Mouse (Mus musculus) liver, embryonic 15.5 days (tissue): Measurements from ENCODE around the gene Tmem200b. TPM values are rescaled to one million over a fixed set of nuclear protein-coding genes. Genes with fewer than 3 reads are reported as not detected.
A peak's percentile ranks its signal among the peaks of the same experiment; 100 is the strongest.

Source experiments
- ATAC-seq: fragments of 200-750 bp; cut with Nextera tagmentation; 2 replicates; pipeline ENCODE4 v1.8.0; 2017; ENCODE audit warnings: moderate number of reproducible peaks, mild to moderate bottlenecking, moderate library complexity; ENCODE audit not compliant: insufficient read depth
- H3K27ac ChIP-seq: fragments of 300-500 bp; sonication (generic); replicated peaks from 2 replicates; pipeline ENCODE4 v1.5.1; 2015; ENCODE audit warnings: mild to moderate bottlenecking, inconsistent platforms
- H3K27me3 ChIP-seq: fragments of 300-500 bp; sonication (generic); 2 replicates; pipeline ENCODE4 v1.6.1; 2015; ENCODE audit warnings: mild to moderate bottlenecking, inconsistent platforms
- H3K36me3 ChIP-seq: fragments of 300-500 bp; sonication (generic); replicated peaks from 2 replicates; pipeline ENCODE4 v1.6.1; 2015; ENCODE audit warnings: moderate library complexity, mild to moderate bottlenecking, inconsistent platforms
- H3K4me1 ChIP-seq: fragments of 300-500 bp; sonication (generic); replicated peaks from 2 replicates; pipeline ENCODE4 v1.6.1; 2015; ENCODE audit warnings: inconsistent platforms
- H3K4me2 ChIP-seq: fragments of 300-500 bp; sonication (generic); 2 replicates; pipeline ENCODE4 v1.6.1; 2015; ENCODE audit warnings: moderate library complexity, mild to moderate bottlenecking, inconsistent platforms
- H3K4me3 ChIP-seq: fragments of 300-500 bp; sonication (generic); replicated peaks from 2 replicates; pipeline ENCODE4 v1.5.1; 2015; ENCODE audit warnings: mild to moderate bottlenecking, inconsistent platforms
- H3K9ac ChIP-seq: fragments of 300-500 bp; sonication (generic); 2 replicates; pipeline ENCODE4 v1.6.1; 2015; ENCODE audit warnings: moderate library complexity, mild to moderate bottlenecking, inconsistent platforms
- H3K9me3 ChIP-seq: fragments of 300-500 bp; sonication (generic); replicated peaks from 2 replicates; pipeline ENCODE4 v1.6.1; 2016; ENCODE audit warnings: inconsistent platforms
- WGBS: fragments of 180-500 bp; shearing (Covaris S2); methylation state at CpG from one replicate; pipeline ENCODE4 v1.1.7; 2015; ENCODE audit warnings: mixed read lengths; ENCODE audit not compliant: insufficient replicate concordance; 5-methylcytosine and 5-hydroxymethylcytosine counted together
- polyA plus RNA-seq: library from polyadenylated mRNA; unstranded; fragments of >200 nt; fragmentation: Nextera tagmentation; extraction: Ambion mirVana; gene quantifications from 2 replicates; pipeline ENCODE4 v1.2.1, GENCODE M21; 2015

Tmem200b gene
- polyA plus RNA-seq: 0.26 and 0.28 TPM in 2 replicates

DNA sequence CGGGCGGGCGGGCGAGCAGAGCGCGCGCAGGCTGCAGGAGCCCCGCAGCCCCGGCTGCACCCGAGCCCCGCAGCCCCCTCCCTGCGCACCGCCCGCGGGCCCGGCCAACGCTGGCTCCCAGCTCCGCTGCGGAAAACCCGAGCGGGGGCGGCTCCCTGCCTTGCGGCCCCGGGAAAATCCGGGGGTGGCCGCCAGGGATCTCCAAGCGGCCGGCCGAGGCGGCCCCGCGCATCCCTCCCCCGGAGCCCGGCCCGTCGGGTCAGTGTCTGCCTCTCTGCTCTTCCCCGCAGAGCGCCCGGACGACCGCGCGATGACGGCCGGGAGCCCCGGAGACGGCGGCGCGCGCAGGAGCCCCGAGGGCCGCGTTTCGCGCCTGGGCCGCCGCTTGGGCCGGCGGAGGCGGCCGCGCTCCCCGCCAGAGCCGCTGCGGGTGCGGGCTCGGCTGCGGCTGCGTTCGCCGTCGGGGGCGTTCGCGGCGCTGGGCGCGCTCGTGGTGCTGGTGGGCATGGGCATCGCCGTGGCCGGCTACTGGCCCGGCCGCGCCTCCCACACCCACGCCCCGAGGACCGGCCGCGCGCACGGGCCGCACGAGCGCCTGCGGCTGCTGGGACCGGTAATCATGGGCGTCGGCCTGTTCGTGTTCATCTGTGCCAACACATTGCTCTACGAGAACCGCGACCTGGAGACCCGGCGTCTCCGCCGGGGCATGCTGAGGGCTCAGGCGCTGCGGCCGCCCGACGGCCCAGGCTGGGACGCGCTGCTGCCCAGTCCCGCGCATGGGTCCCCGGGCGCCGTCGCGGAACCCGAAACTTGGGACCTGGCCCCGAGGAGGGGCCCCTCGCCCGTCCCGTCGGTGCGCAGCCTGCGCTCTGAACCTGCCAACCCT, at the start of gene Tmem200b:
Gene Tmem200b, plus strand, starts transcription at position 311 of the 886 bp plus-strand sequence.
- peak within 1 kb of the TSS; percentile 54 for H3K4me3 ChIP-seq
- peaks cover 82% of the 10 kb centered on the region for H3K27me3 ChIP-seq
- peak within 1 kb of the TSS; percentile 69 for H3K4me2 ChIP-seq
- peak; percentile 26 for ATAC-seq
- H3K9ac ChIP-seq: 0 out of 2 replicates have a peak within 1 kb of the TSS, but pooled peaks have one; percentile 30
- H3K9me3 ChIP-seq: no peaks in the 10 kb centered on the region
- 3% methylated on average over 130 of the region's 130 CpGs for WGBS
- peaks cover 56% of the 10 kb centered on the region for H3K4me1 ChIP-seq
- peaks cover 47% of the 10 kb centered on the region for H3K36me3 ChIP-seq
- 0 out of 2 replicates have a peak within 1 kb of the TSS, but pooled peaks have one; percentile 14 for H3K27ac ChIP-seq

DNA sequence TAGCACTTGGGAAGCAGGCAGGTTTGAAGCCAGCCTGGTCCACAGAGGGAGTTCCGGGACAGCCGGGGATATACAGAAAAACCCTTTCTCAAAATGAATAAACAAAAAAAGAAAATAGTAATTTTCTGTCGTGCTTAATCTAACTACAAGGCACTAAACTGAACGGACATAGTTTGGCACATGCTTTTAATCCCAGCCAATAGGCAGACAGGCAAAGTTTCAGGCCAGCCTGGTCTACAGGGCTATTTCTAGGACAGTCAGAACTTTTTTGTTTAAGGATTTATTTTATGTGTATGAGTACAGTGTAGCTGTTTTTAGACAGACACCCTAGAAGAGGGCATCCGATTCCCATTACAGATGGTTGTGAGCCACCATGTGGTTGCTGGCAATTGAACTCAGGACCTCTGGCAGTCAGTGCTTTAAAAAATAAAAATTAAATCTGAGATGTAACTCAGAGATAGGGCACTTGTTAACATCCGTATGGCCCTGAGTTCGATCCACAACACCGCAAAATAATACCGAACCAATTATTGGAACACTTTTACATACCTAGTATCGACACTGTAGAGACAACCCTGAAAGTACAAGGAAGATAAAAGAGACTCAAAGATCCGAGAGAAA, 48.8 kb upstream of the Tmem200b start:
- Histone ChIP-seq H3K27ac (peak overlapping the region; percentile 88), H3K9ac (peak overlapping the region; percentile 100), H3K4me1 (peaks cover 66% of the 10 kb centered on the region), H3K4me3 (peak overlapping the region; percentile 99), H3K4me2 (peak overlapping the region; percentile 78), H3K36me3 (no peaks in the 10 kb centered on the region; the same call in 1 of the 2 replicates), H3K9me3 (no peaks in the 10 kb centered on the region), H3K27me3 (no peaks in the 10 kb centered on the region)
- 5% methylated on average over 11 of the region's 11 CpGs for WGBS
- peak; percentile 4; the same call in 1 of the 2 replicates for ATAC-seq

DNA sequence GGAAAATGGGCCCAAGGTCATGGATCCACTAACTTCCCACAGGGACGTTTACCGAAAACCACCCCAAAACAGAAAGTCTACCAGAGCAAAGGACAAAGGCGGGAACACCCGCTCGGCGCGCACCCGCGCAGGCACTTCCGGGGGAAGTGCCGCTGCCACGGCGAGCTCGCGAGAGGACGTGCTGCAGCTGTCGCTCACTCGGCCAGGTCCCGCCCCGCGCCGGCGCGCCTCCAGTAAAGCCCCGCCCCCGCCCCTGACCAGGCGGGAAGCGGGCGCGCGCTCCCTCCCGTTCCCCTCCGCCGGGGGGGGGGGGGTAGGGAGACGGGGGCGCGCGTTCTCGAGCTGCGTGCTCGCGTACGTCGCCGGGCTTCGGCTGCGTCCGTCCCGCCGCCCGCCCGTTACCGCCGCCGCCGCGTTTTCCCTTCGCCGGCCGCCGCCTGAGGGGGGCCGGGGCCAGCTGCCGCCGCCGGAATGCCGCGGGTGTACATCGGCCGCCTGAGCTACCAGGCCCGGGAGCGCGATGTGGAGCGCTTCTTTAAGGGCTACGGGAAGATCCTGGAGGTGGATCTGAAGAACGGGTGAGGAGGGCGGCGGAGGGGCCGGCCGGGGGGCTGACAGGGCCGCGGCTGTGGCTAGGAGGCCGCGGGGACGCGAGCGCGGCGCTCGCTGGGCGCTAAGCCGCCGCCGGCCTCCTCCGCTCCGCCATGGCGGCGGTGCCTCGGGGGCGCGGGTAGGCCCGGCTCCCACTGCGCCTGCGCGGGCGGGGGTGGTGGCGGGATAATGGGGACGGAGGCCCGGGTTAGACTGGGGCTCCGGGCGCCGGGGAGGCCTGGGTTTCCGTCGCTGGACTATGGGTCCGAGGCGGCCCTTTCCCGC, 48.0 kb upstream of the Tmem200b start, which contains the start of gene Srsf4:
Gene Srsf4, plus strand, starts transcription at position 325 of the 876 bp plus-strand sequence.
- peaks cover 66% of the 10 kb centered on the region for H3K4me1 ChIP-seq
- peak; percentile 91 for ATAC-seq
- WGBS: under 1% methylated on average over 111 of the region's 116 CpGs

DNA sequence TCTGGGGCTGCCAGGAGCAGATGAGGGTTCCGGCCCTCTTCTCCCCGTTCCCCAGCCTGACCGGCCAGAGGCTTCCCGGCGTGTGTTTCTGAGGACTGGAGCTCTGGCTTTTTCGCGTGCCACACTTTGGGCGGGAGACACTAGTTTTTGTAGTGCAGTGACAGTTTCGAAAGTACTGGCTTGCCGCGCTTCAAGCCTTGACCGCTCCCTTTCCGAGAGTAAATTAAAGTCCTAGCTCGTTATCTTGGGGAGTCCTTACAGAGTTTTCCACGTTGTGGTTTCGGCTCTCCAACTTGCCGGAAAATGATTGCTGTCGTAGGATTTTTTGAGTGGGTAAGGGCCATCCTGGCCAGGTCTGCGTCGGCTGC, 47.4 kb upstream of the Tmem200b start:
- Histone ChIP-seq H3K27ac (peak overlapping the region; percentile 97), H3K36me3 (no peaks in the 10 kb centered on the region), H3K4me2 (peak overlapping the region; percentile 78), H3K4me3 (peak overlapping the region; percentile 99), H3K4me1 (peaks cover 61% of the 10 kb centered on the region), H3K27me3 (no peaks in the 10 kb centered on the region), H3K9me3 (no peaks in the 10 kb centered on the region), H3K9ac (peak overlapping the region; percentile 100)
- under 1% methylated on average over 20 of the region's 20 CpGs for WGBS
- ATAC-seq: peak; percentile 14

More for the DNA sequence above, 48.0 kb upstream of the Tmem200b start, which contains the start of gene Srsf4:
- H3K9ac ChIP-seq: peak within 1 kb of the TSS; percentile 100
- peak within 1 kb of the TSS; percentile 78 for H3K4me2 ChIP-seq
- H3K9me3 ChIP-seq: no peaks in the 10 kb centered on the region
- H3K27me3 ChIP-seq: no peaks in the 10 kb centered on the region
- no peaks in the 10 kb centered on the region for H3K36me3 ChIP-seq
- H3K27ac ChIP-seq: peak within 1 kb of the TSS; percentile 97
- peak within 1 kb of the TSS; percentile 99 for H3K4me3 ChIP-seq

DNA sequence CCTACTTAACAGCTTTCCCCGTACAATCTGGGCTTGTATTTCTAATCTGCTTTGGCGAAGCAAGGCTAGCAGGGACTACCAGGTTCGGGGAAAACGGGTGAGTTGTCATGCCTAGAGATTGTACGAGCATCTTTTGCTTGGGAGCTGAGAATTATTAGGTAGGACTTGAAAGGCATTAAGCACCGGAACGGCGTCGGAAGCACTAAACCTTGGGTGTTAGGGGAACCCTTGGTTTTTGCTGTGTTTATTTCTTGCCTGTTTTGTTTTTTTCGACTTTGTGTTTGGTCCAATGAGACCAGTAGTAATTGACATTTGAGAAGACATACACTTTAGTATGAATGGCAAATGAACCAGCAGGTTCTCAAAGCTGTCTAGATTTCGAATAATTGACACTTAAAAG, 47.0 kb upstream of the Tmem200b start:
- Histone ChIP-seq H3K4me3 (peak overlapping the region; percentile 99), H3K36me3 (no peaks in the 10 kb centered on the region), H3K27ac (peak overlapping the region; percentile 97), H3K4me1 (peaks cover 60% of the 10 kb centered on the region), H3K9me3 (no peaks in the 10 kb centered on the region), H3K27me3 (no peaks in the 10 kb centered on the region), H3K9ac (peak overlapping the region; percentile 100), H3K4me2 (peak overlapping the region; percentile 78)
- ATAC-seq: no peak
- WGBS: 1% methylated on average over 11 of the region's 11 CpGs

DNA sequence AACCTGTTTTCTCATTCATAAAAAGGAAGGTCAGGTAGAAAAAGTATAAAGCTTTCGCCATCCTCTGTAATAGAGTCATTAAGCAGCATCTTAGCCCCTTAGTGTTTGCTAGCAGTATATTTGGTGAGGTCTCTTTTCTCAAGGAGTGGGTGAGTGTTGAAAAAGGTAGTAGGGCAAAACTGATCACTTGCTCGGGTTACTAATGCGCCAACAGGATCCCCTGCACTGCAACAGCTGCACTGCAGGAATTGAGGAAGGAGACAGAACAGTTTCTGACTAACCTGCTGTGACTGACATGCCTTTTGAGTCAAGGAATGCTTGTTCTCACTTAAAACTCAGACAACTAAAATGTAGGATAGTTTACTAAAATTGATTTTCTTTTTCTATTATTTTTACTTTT, 46.3 kb upstream of the Tmem200b start:
- Histone ChIP-seq H3K27ac (peak overlapping the region; percentile 97; the same call in 1 of the 2 replicates), H3K4me2 (peak overlapping the region; percentile 78), H3K9me3 (no peaks in the 10 kb centered on the region), H3K36me3 (no peaks in the 10 kb centered on the region), H3K27me3 (no peaks in the 10 kb centered on the region), H3K4me1 (peaks cover 60% of the 10 kb centered on the region), H3K4me3 (peak overlapping the region; percentile 99), H3K9ac (peak overlapping the region; percentile 100)
- 24% methylated on average over 3 of the region's 3 CpGs for WGBS
- ATAC-seq: no peak

DNA sequence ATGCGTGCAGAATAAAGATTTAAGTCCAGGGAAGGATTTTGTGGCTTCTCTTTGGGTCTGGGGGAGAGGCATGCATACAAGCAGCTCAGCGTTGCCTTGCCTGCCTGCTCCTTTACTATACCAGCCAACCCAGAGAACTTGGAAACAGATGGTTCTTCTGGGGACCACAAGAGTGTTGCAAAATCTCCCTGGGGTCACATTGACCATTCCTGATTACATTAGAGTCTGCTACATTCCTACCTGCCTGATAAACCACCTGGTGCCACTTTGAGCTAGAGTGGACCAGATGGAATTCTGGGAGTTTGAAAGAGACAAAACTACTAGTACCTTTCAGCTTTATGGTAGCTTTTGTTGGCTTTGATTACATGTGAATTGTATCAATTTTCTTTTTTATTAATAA, 44.7 kb upstream of the Tmem200b start:
- no peak overlapping the region for H3K9ac ChIP-seq
- WGBS: 59% methylated on average over 2 of the region's 2 CpGs
- no peaks in the 10 kb centered on the region for H3K27me3 ChIP-seq
- peaks cover 62% of the 10 kb centered on the region for H3K4me1 ChIP-seq
- ATAC-seq: no peak
- H3K9me3 ChIP-seq: no peaks in the 10 kb centered on the region
- H3K4me2 ChIP-seq: no peak overlapping the region
- no peaks in the 10 kb centered on the region for H3K36me3 ChIP-seq
- no peak overlapping the region for H3K4me3 ChIP-seq
- no peak overlapping the region for H3K27ac ChIP-seq

DNA sequence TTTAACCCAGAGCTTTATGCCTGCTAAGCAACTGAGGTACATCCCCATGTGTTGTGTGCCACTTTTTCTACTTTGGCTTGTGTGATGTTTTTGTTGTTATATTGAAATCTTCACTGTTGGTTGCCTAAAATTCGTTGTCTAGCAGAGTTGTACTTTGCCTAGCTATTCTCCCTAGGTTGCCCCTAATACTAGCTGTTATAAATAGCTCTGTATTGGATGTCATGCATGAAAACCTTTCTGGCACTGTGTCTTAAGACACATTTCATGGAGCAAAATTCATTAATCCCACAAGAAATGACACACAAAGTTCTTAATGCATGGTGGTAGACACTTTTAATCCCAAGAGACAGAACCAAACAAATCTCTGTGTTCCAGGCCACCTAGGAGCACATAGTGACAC, 41.9 kb upstream of the Tmem200b start:
- WGBS: 67% methylated on average over 1 of the region's 1 CpGs
- H3K4me3 ChIP-seq: no peak overlapping the region
- peaks cover 13% of the 10 kb centered on the region for H3K36me3 ChIP-seq
- peaks cover 64% of the 10 kb centered on the region for H3K4me1 ChIP-seq
- ATAC-seq: no peak
- H3K4me2 ChIP-seq: no peak overlapping the region
- no peaks in the 10 kb centered on the region for H3K9me3 ChIP-seq
- no peak overlapping the region for H3K27ac ChIP-seq
- no peak overlapping the region for H3K9ac ChIP-seq
- H3K27me3 ChIP-seq: no peaks in the 10 kb centered on the region

DNA sequence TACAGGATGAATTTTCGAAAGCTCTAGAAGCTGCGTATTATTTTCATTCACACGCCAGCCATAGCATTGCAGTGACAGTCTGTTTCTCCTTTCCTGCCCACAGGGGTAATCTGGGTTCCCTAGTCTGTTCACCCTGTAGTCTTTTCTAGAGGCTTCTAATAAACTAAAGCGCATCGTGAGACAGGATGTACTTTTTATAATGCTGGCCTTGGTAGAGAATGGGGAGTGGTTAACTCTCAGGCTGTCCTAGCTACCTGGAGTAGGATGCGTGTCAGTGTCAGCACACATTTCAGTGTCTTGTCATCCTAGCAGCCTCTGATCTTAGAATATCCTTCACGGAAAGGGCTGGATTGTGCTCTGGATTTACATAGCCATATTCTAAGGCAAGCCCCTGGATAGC, 40.3 kb upstream of the Tmem200b start:
- WGBS: 82% methylated on average over 7 of the region's 7 CpGs
- Histone ChIP-seq H3K4me1 (peaks cover 53% of the 10 kb centered on the region), H3K27me3 (no peaks in the 10 kb centered on the region), H3K9me3 (no peaks in the 10 kb centered on the region), H3K4me3 (no peak overlapping the region), H3K9ac (no peak overlapping the region), H3K27ac (no peak overlapping the region), H3K4me2 (no peak overlapping the region), H3K36me3 (peaks cover 29% of the 10 kb centered on the region)
- no peak for ATAC-seq

DNA sequence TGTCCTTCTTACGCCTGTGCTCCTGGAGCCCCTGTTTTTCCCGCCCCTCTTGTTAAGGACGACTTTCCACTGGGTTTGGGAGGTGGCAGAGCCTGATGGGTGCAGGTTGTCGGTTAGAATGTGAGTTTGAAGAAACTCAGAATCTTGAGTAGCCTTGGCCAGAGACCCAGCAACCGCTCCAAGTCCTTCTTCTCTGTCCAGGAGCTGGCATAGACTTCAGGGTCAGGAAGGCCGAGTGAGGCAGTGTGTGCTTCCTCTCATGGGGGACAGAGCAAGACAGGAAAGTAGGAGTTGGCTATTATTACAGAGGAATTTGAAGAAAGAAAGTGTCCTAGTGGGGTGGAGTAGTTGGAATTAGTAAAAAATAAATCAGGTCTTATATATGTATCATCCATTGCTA, 38.0 kb upstream of the Tmem200b start:
- Histone ChIP-seq H3K4me1 (peaks cover 51% of the 10 kb centered on the region), H3K4me2 (no peak overlapping the region), H3K27me3 (no peaks in the 10 kb centered on the region), H3K27ac (no peak overlapping the region), H3K4me3 (no peak overlapping the region), H3K9ac (no peak overlapping the region), H3K9me3 (no peaks in the 10 kb centered on the region), H3K36me3 (peaks cover 50% of the 10 kb centered on the region)
- no peak for ATAC-seq
- 72% methylated on average over 6 of the region's 6 CpGs for WGBS
